Mouse (Mus musculus) heart, postnatal 36 days (tissue): ENCODE data around the gene Calcoco2. TPM values are rescaled to one million over a fixed set of nuclear protein-coding genes. Genes with fewer than 3 reads are reported as not detected.

Source experiments
- total RNA-seq, 2 experiments: library from RNA; stranded (reverse); gene quantifications; 2 replicates each; pipeline ENCODE4 v1.2.3; 2021

Gene Calcoco2
- total RNA-seq, 2 experiments from 2014 or later: not detected

Other genes with a start within 250 kb of the Calcoco2 start
- gene B4galnt2, start 197.1 kb downstream of the Calcoco2 start, total RNA-seq: not detected
- under 1 TPM; 0.08 to 0.17 TPM for gene Igf2bp1, start 106.0 kb downstream of the Calcoco2 start, total RNA-seq
- gene Gip, start 87.4 kb downstream of the Calcoco2 start, total RNA-seq: not detected
- 10 to 100 TPM; 44.1 to 46.2 TPM for gene Snf8, start 77.1 kb downstream of the Calcoco2 start, total RNA-seq
- 10 to 100 TPM; 30.7 to 32.1 TPM for gene Ube2z, start 46.6 kb downstream of the Calcoco2 start, total RNA-seq
- gene Atp5g1, start 36.3 kb downstream of the Calcoco2 start, total RNA-seq: 1,000 to 10,000 TPM; 3,285 to 3,604 TPM
- gene Ttll6, start 21.8 kb upstream of the Calcoco2 start, total RNA-seq: not detected
- not detected for gene Hoxb13, start 82.4 kb upstream of the Calcoco2 start, total RNA-seq
- not detected for gene Hoxb9, start 159.5 kb upstream of the Calcoco2 start, total RNA-seq
- gene Hoxb8, start 169.9 kb upstream of the Calcoco2 start, total RNA-seq: not detected
- gene Hoxb7, start 174.7 kb upstream of the Calcoco2 start, total RNA-seq: not detected
- not detected for gene Hoxb6, start 180.5 kb upstream of the Calcoco2 start, total RNA-seq
- under 1 TPM; 0.19 to 0.22 TPM for gene Hoxb5, start 191.4 kb upstream of the Calcoco2 start, total RNA-seq
- gene Hoxb4, start 206.3 kb upstream of the Calcoco2 start, total RNA-seq: under 1 TPM; 0.51 to 0.53 TPM
- gene Hoxb3, start 211.4 kb upstream of the Calcoco2 start, total RNA-seq: under 1 TPM; 0.42 to 0.68 TPM
- gene Hoxb2, start 238.6 kb upstream of the Calcoco2 start, total RNA-seq: 1 to 10 TPM in 1 of 2 experiments, under 1 TPM in 1; 0.51 to 1.1 TPM